Mouse (Mus musculus): Measurements from ENCODE around the gene Dlgap1. TPM values are rescaled to one million over a fixed set of nuclear protein-coding genes. Genes with fewer than 3 reads are reported as not detected.

The Dlgap1 gene
- polyA plus RNA-seq, 1 experiment from 2014 or later, result 1.3 TPM

DNA sequence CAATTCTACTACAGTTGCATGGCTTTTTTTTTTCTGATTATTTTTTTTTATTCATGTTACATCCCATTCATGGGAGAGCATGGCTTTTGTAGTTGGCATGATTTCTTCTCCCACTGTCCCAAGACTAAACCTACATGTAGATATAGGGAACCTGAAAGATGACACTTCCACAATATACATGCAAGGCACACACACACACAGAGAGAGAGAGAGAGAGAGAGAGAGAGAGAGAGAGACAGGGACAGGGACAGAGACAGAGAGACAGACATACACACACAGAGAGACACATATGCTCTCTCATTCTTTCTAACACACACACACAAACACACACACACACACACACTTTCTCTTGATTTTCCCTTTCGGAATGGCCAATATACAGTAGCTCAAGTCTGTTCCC, 395.1 kb downstream of the Dlgap1 start:
- Histone ChIP-seq H3K4me1 (ENCODE audit: control insufficient read depth, insufficient read depth, low read length) (no peaks in the 10 kb centered on the region), H3K27me3 (replicated peaks; ENCODE audit: control insufficient read depth, insufficient read depth, low read length) (no peaks in the 10 kb centered on the region), H3K36me3 (ENCODE audit: control insufficient read depth, insufficient read depth, low read length) (no peaks in the 10 kb centered on the region), H3K4me2 (ENCODE audit: low read depth, low read length) (no peak overlapping the region), H3K27ac (ENCODE audit: low read length) (no peak overlapping the region), H3K9ac (ENCODE audit: low read depth, low read length) (no peak overlapping the region), H3K4me3 (ENCODE audit: low read length) (no peak overlapping the region), H3K9me3 (ENCODE audit: control insufficient read depth, low read length) (no peaks in the 10 kb centered on the region)
- ATAC-seq, result no peak
- WGBS, result 78% methylated on average over 1 of the region's 1 CpGs

DNA sequence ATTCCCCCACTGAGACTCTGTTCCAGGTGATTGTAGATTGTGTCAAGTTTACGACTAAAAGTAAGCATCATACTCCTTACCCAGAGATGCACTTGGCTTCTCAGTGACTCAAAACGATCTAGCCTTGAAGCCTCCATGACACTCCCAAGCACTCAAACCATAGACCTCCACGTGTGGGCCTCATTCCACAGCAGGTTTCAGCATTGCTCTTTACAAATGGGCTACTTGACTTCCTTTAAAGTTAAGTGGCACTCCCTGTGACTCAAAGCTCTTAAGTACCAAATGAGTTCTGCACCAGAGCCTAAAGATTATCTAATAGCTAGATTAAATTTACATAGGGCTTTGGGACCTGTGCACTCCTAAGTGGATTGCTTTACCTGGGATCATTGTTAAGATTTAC, 400.3 kb downstream of the Dlgap1 start:
- H3K9me3 ChIP-seq (ENCODE audit: control insufficient read depth, low read length), result no peaks in the 10 kb centered on the region
- no peak overlapping the region for H3K4me2 ChIP-seq (ENCODE audit: low read depth, low read length)
- no peaks in the 10 kb centered on the region for H3K4me1 ChIP-seq (ENCODE audit: control insufficient read depth, insufficient read depth, low read length)
- 50% methylated on average over 3 of the region's 3 CpGs for WGBS
- H3K27me3 ChIP-seq (replicated peaks; ENCODE audit: control insufficient read depth, insufficient read depth, low read length), result no peaks in the 10 kb centered on the region
- H3K27ac ChIP-seq (ENCODE audit: low read length), result no peak overlapping the region
- H3K36me3 ChIP-seq (ENCODE audit: control insufficient read depth, insufficient read depth, low read length), result no peaks in the 10 kb centered on the region
- H3K9ac ChIP-seq (ENCODE audit: low read depth, low read length), result no peak overlapping the region
- H3K4me3 ChIP-seq (ENCODE audit: low read length), result no peak overlapping the region
- ATAC-seq, result no peak

DNA sequence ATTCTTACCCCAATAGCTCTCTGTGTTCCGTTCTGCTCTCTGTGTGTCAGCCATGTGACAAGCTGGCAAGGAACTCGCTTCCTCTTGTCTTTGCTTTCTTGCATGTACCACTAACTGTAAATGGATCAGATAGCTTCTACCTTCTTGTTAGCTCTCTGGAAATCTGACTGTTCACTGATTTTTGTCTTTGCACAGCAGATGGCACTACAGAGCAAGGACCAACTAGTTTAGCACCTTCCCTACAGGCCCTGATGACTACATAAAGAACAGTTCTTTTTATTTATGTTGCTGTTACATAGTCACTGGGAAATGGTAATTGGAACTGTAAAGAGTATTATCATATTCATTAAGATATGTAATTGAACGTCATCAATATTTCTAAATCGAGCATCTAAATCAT, 408.1 kb downstream of the Dlgap1 start:
- no peak overlapping the region for H3K4me2 ChIP-seq (ENCODE audit: low read depth, low read length)
- H3K4me1 ChIP-seq (ENCODE audit: control insufficient read depth, insufficient read depth, low read length), result no peaks in the 10 kb centered on the region
- H3K9ac ChIP-seq (ENCODE audit: low read depth, low read length), result no peak overlapping the region
- no peak for ATAC-seq
- H3K4me3 ChIP-seq (ENCODE audit: low read length), result no peak overlapping the region
- no peaks in the 10 kb centered on the region; the same call in 1 of the 2 replicates for H3K27me3 ChIP-seq (replicated peaks; ENCODE audit: control insufficient read depth, insufficient read depth, low read length)
- no peaks in the 10 kb centered on the region for H3K36me3 ChIP-seq (ENCODE audit: control insufficient read depth, insufficient read depth, low read length)
- no peaks in the 10 kb centered on the region for H3K9me3 ChIP-seq (ENCODE audit: control insufficient read depth, low read length)
- H3K27ac ChIP-seq (ENCODE audit: low read length), result no peak overlapping the region
- WGBS, result 71% methylated on average over 4 of the region's 4 CpGs

DNA sequence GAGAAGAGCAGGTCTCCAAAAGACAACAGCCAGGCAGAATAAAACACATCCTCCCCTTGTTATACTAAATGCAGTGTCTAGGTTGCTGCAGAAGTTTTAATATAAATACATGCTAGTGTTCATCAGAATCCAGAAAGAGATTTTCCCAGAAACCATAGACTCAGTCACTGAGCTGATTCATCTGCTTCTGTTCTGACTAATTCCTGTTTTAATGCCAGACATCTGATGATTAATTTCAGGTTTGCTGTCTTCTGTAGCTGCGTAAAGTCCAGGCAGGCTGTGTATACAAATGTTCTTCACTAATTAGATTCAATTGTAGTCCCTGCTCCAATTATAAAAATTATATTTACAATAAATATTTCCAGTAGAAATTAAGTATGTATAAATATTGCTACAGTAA, 419.6 kb downstream of the Dlgap1 start:
- no peaks in the 10 kb centered on the region for H3K27me3 ChIP-seq (replicated peaks; ENCODE audit: control insufficient read depth, insufficient read depth, low read length)
- no peak overlapping the region for H3K4me3 ChIP-seq (ENCODE audit: low read length)
- 63% methylated on average over 1 of the region's 1 CpGs for WGBS
- H3K27ac ChIP-seq (ENCODE audit: low read length), result no peak overlapping the region
- no peak overlapping the region for H3K4me2 ChIP-seq (ENCODE audit: low read depth, low read length)
- H3K4me1 ChIP-seq (ENCODE audit: control insufficient read depth, insufficient read depth, low read length), result no peaks in the 10 kb centered on the region
- H3K9ac ChIP-seq (ENCODE audit: low read depth, low read length), result no peak overlapping the region
- no peak for ATAC-seq
- no peaks in the 10 kb centered on the region for H3K9me3 ChIP-seq (ENCODE audit: control insufficient read depth, low read length)
- H3K36me3 ChIP-seq (ENCODE audit: control insufficient read depth, insufficient read depth, low read length), result no peaks in the 10 kb centered on the region

DNA sequence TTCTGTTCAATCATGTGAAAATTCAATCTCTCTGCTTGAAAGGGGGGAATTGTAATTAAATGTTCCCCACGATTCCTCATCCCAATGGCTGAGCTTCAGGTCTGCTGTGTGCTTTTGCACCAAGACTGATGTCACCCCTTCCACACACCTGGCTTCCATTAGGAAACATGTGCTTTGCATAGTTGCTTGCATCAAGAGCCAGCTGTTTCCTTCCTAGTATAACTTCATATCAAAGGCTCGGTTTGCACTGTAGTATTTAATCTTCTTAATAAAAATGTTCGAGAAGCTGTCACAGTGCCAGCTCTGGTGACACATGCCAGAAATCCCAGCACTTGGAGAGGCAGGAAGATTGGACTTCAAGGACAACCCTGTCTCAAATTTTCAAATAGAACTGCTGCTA, 428.3 kb downstream of the Dlgap1 start:
- Histone ChIP-seq H3K27ac (ENCODE audit: low read length) (no peak overlapping the region), H3K9me3 (ENCODE audit: control insufficient read depth, low read length) (no peaks in the 10 kb centered on the region), H3K9ac (ENCODE audit: low read depth, low read length) (no peak overlapping the region), H3K36me3 (ENCODE audit: control insufficient read depth, insufficient read depth, low read length) (no peaks in the 10 kb centered on the region), H3K27me3 (replicated peaks; ENCODE audit: control insufficient read depth, insufficient read depth, low read length) (no peaks in the 10 kb centered on the region), H3K4me1 (ENCODE audit: control insufficient read depth, insufficient read depth, low read length) (no peaks in the 10 kb centered on the region), H3K4me3 (ENCODE audit: low read length) (no peak overlapping the region), H3K4me2 (ENCODE audit: low read depth, low read length) (no peak overlapping the region)
- ATAC-seq, result no peak
- WGBS, result 29% methylated on average over 3 of the region's 3 CpGs

DNA sequence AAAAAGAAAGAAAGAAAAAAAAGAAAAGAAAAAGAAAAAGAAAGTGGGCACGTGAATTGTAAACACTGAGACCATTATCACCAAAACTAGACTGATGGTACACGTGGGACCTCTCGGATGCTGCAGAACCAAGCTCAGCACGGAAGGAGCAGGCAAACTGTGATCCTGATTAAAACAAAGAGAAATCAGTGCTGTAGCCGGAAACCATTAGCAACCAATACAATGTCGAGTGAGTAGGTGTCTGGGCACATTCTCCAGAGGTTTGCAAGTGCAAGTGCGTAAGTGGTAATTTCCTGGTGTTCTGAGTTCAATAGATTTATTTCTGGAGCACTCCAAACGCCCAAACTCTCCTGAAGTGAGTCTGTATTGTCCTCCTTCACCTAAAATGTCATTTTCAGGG, 428.8 kb downstream of the Dlgap1 start:
- ATAC-seq, result no peak
- WGBS, result 47% methylated on average over 8 of the region's 8 CpGs
- Histone ChIP-seq H3K9me3 (ENCODE audit: control insufficient read depth, low read length) (no peaks in the 10 kb centered on the region), H3K27ac (ENCODE audit: low read length) (no peak overlapping the region), H3K4me1 (ENCODE audit: control insufficient read depth, insufficient read depth, low read length) (no peaks in the 10 kb centered on the region), H3K4me2 (ENCODE audit: low read depth, low read length) (no peak overlapping the region), H3K36me3 (ENCODE audit: control insufficient read depth, insufficient read depth, low read length) (no peaks in the 10 kb centered on the region), H3K27me3 (replicated peaks; ENCODE audit: control insufficient read depth, insufficient read depth, low read length) (no peaks in the 10 kb centered on the region), H3K9ac (ENCODE audit: low read depth, low read length) (no peak overlapping the region), H3K4me3 (ENCODE audit: low read length) (no peak overlapping the region)

DNA sequence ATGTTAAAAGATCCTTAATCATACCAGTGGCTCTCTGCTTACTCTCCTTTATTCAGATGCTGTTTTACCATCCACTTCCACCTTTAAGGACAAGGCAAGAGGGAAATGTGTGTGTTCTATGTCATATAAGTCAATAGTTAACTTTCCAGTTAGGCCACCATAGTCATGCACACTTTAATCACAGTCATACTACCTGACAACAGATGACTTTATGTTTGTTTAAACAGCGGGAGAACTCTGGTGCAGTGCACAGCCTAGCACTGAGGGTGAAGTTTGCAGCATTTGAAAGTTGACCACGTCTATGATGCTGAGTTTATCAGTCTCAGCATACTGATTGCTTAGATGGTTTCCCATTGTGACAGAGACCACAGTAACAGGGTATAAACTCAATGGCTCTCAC, 433.0 kb downstream of the Dlgap1 start:
- Histone ChIP-seq H3K4me3 (ENCODE audit: low read length) (no peak overlapping the region), H3K9ac (ENCODE audit: low read depth, low read length) (no peak overlapping the region), H3K27ac (ENCODE audit: low read length) (no peak overlapping the region), H3K4me2 (ENCODE audit: low read depth, low read length) (no peak overlapping the region), H3K4me1 (ENCODE audit: control insufficient read depth, insufficient read depth, low read length) (no peaks in the 10 kb centered on the region), H3K9me3 (ENCODE audit: control insufficient read depth, low read length) (no peaks in the 10 kb centered on the region), H3K27me3 (replicated peaks; ENCODE audit: control insufficient read depth, insufficient read depth, low read length) (no peaks in the 10 kb centered on the region), H3K36me3 (ENCODE audit: control insufficient read depth, insufficient read depth, low read length) (no peaks in the 10 kb centered on the region)
- ATAC-seq, result peak; percentile 98
- WGBS, result 28% methylated on average over 2 of the region's 2 CpGs

DNA sequence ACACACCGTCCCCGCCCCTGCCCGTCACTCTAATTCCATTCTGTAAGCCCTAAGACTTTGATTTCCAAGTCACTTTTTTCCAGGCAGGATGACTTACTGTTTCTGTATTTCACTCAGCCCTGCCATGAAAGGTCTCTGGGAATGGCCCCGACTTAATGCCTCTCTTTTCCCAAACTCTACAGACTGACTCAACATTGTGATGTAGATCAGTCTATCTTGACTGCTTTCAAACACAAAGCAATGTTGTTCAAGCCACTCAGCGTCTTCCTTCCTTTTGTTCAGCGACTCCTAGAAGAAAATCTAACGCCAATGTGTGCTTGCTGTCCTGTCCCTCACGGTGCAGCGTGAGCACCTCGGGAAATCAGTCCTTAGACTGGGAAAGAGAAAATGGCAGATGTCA, 434.9 kb downstream of the Dlgap1 start:
- Histone ChIP-seq H3K9ac (ENCODE audit: low read depth, low read length) (no peak overlapping the region), H3K9me3 (ENCODE audit: control insufficient read depth, low read length) (no peaks in the 10 kb centered on the region), H3K4me3 (ENCODE audit: low read length) (no peak overlapping the region), H3K36me3 (ENCODE audit: control insufficient read depth, insufficient read depth, low read length) (no peaks in the 10 kb centered on the region), H3K4me2 (ENCODE audit: low read depth, low read length) (no peak overlapping the region), H3K27me3 (replicated peaks; ENCODE audit: control insufficient read depth, insufficient read depth, low read length) (no peaks in the 10 kb centered on the region), H3K4me1 (ENCODE audit: control insufficient read depth, insufficient read depth, low read length) (no peaks in the 10 kb centered on the region), H3K27ac (ENCODE audit: low read length) (no peak overlapping the region)
- WGBS, result 55% methylated on average over 10 of the region's 10 CpGs
- no peak for ATAC-seq

DNA sequence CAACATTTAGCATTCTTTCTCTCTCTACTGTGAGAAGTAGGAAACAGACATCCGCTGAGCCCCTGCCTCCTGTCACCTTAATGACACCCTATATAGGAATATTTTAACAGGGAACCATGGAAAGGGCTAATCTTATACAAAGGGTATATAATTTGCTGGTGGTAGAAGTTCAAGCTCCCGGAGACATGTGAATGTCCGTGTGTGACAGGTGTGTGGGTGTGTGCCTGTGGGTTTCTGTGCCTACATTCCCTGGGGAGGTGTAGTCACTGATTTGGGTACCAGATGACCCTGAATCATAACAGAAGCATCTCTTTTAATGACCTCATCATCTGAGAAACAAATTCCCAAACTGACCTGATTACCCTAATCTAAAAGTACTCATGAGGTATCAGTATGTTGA, 445.3 kb downstream of the Dlgap1 start:
- no peaks in the 10 kb centered on the region for H3K36me3 ChIP-seq (ENCODE audit: control insufficient read depth, insufficient read depth, low read length)
- no peaks in the 10 kb centered on the region for H3K4me1 ChIP-seq (ENCODE audit: control insufficient read depth, insufficient read depth, low read length)
- no peak overlapping the region for H3K4me2 ChIP-seq (ENCODE audit: low read depth, low read length)
- no peak overlapping the region for H3K4me3 ChIP-seq (ENCODE audit: low read length)
- 93% methylated on average over 3 of the region's 3 CpGs for WGBS
- H3K9ac ChIP-seq (ENCODE audit: low read depth, low read length), result no peak overlapping the region
- H3K27me3 ChIP-seq (replicated peaks; ENCODE audit: control insufficient read depth, insufficient read depth, low read length), result no peaks in the 10 kb centered on the region
- H3K9me3 ChIP-seq (ENCODE audit: control insufficient read depth, low read length), result no peaks in the 10 kb centered on the region
- H3K27ac ChIP-seq (ENCODE audit: low read length), result no peak overlapping the region
- ATAC-seq, result no peak

DNA sequence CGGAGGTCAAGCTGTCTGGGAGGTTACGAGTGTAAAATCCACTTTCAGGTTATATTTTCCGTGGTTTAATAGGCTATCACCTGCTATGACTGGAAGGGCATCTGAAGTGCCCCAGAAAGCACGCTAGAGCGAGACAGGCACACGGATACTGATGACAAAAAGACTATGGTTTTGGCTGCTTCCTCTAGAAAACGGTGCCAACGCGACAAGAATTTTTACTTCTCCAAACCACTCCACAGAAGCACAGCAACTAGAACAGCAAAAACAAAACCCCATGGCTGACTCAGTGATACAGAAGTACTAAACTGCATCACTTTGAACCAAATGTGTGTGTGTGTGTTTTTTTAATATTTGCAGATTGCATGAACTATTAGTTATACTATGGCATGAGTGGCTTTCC, 459.0 kb downstream of the Dlgap1 start:
- Histone ChIP-seq H3K27ac (ENCODE audit: low read length) (no peak overlapping the region), H3K9ac (ENCODE audit: low read depth, low read length) (no peak overlapping the region), H3K27me3 (replicated peaks; ENCODE audit: control insufficient read depth, insufficient read depth, low read length) (no peaks in the 10 kb centered on the region), H3K4me3 (ENCODE audit: low read length) (no peak overlapping the region), H3K4me2 (ENCODE audit: low read depth, low read length) (no peak overlapping the region), H3K4me1 (ENCODE audit: control insufficient read depth, insufficient read depth, low read length) (no peaks in the 10 kb centered on the region), H3K36me3 (ENCODE audit: control insufficient read depth, insufficient read depth, low read length) (no peaks in the 10 kb centered on the region), H3K9me3 (ENCODE audit: control insufficient read depth, low read length) (no peaks in the 10 kb centered on the region)
- 82% methylated on average over 9 of the region's 9 CpGs for WGBS
- no peak for ATAC-seq
